Mouse (Mus musculus) liver, embryonic 13.5 days (tissue): ENCODE data around the gene Tmem94. TPM values are rescaled to one million over a fixed set of nuclear protein-coding genes. Genes with fewer than 3 reads are reported as not detected.

ENCODE experiments used
- ATAC-seq: fragments of 200-750 bp; cut with Nextera tagmentation; 2 replicates; pipeline ENCODE4 v1.8.0; 2017; ENCODE audit warnings: low read depth, mild to moderate bottlenecking, moderate number of reproducible peaks, moderate library complexity
- DNase-seq: peaks from one replicate; pipeline ENCODE4 v3.0.0; 2022
- H3K27ac ChIP-seq: fragments of 300-500 bp; sonication (generic); 2 replicates; pipeline ENCODE4 v1.5.1; 2015; ENCODE audit warnings: moderate library complexity, mild to moderate bottlenecking, inconsistent platforms
- H3K27me3 ChIP-seq: fragments of 300-500 bp; sonication (generic); 2 replicates; pipeline ENCODE4 v1.6.1; 2015; ENCODE audit warnings: mild to moderate bottlenecking, inconsistent platforms
- H3K36me3 ChIP-seq: fragments of 300-500 bp; sonication (generic); 2 replicates; pipeline ENCODE4 v1.6.1; 2015; ENCODE audit warnings: mild to moderate bottlenecking, inconsistent platforms
- H3K4me1 ChIP-seq: fragments of 300-500 bp; sonication (generic); replicated peaks from 2 replicates; pipeline ENCODE4 v1.6.1; 2015; ENCODE audit warnings: inconsistent platforms
- H3K4me2 ChIP-seq: fragments of 300-500 bp; sonication (generic); 2 replicates; pipeline ENCODE4 v1.6.1; 2015; ENCODE audit warnings: inconsistent platforms, mild to moderate bottlenecking, moderate library complexity
- H3K4me3 ChIP-seq: fragments of 300-500 bp; sonication (generic); replicated peaks from 2 replicates; pipeline ENCODE4 v1.5.1; 2015; ENCODE audit warnings: mild to moderate bottlenecking, inconsistent platforms
- H3K9ac ChIP-seq: fragments of 300-500 bp; sonication (generic); 2 replicates; pipeline ENCODE4 v1.6.1; 2015; ENCODE audit warnings: mild to moderate bottlenecking, inconsistent platforms
- H3K9me3 ChIP-seq: fragments of 300-500 bp; sonication (generic); replicated peaks from 2 replicates; pipeline ENCODE4 v1.6.1; 2016; ENCODE audit warnings: inconsistent platforms
- WGBS: fragments of 180-500 bp; shearing (Covaris S2); methylation state at CpG from one replicate; pipeline ENCODE4 v1.1.7; 2015; ENCODE audit not compliant: insufficient replicate concordance; 5-methylcytosine and 5-hydroxymethylcytosine counted together
- polyA plus RNA-seq: library from polyadenylated mRNA; unstranded; fragments of >200 nt; fragmentation: Nextera tagmentation; extraction: Ambion mirVana; gene quantifications from 2 replicates; pipeline ENCODE4 v1.2.1, GENCODE M21; 2015

The Tmem94 gene
- polyA plus RNA-seq, 1 experiment from 2014 or later: 8.2 TPM

DNA sequence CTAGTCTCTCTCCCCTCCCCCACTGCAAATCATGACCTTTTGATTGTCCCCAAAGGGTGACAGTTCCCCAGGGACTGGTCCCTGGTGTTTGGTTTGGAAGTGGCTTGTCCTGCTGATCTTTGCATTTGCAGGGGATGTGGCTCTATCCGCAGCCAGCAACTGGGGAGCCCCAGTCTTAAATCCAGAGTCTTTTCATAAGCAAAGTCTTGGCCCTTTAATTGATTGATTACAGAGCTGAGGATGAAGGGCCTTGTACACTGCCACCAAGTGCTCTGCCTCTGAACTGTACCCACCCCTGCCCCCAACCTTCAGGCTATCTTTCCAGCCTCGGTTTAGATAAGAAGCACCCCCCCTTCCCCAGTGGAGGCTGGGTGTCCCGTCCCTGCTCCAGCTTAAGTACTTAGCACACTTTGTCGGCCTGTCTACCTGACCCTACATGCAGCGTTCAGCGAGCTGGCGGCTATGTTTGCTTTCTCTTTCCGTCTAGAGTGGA is 67.8 kb downstream of the Tmem94 start:
- Histone ChIP-seq H3K36me3 (no peaks in the 10 kb centered on the region; the same call in 1 of the 2 replicates), H3K27ac (peak overlapping the region; percentile 80), H3K27me3 (no peaks in the 10 kb centered on the region), H3K4me3 (no peak overlapping the region), H3K9ac (0 out of 2 replicates have a peak overlapping the region, but pooled peaks have one; percentile 41), H3K9me3 (no peaks in the 10 kb centered on the region), H3K4me1 (peaks cover 80% of the 10 kb centered on the region), H3K4me2 (peak overlapping the region; percentile 55)
- peak; percentile 44 for ATAC-seq
- no peak for DNase-seq
- 24% methylated on average over 8 of the region's 8 CpGs for WGBS

- Histone ChIP-seq H3K9ac (peak overlapping the region; percentile 47; the same call in 1 of the 2 replicates), H3K36me3 (no peaks in the 10 kb centered on the region; the same call in 1 of the 2 replicates), H3K9me3 (no peaks in the 10 kb centered on the region), H3K4me3 (no peak overlapping the region), H3K27ac (peak overlapping the region; percentile 80; the same call in 1 of the 2 replicates), H3K27me3 (no peaks in the 10 kb centered on the region), H3K4me2 (no peak overlapping the region), H3K4me1 (peaks cover 82% of the 10 kb centered on the region)
- ATAC-seq: no peak
- WGBS: 72% methylated on average over 6 of the region's 6 CpGs
- DNase-seq: no peak
Observed at GRCm38 (mm10) chr11:115834033-115834432, 68.8 kb downstream of the Tmem94 start.

DNA sequence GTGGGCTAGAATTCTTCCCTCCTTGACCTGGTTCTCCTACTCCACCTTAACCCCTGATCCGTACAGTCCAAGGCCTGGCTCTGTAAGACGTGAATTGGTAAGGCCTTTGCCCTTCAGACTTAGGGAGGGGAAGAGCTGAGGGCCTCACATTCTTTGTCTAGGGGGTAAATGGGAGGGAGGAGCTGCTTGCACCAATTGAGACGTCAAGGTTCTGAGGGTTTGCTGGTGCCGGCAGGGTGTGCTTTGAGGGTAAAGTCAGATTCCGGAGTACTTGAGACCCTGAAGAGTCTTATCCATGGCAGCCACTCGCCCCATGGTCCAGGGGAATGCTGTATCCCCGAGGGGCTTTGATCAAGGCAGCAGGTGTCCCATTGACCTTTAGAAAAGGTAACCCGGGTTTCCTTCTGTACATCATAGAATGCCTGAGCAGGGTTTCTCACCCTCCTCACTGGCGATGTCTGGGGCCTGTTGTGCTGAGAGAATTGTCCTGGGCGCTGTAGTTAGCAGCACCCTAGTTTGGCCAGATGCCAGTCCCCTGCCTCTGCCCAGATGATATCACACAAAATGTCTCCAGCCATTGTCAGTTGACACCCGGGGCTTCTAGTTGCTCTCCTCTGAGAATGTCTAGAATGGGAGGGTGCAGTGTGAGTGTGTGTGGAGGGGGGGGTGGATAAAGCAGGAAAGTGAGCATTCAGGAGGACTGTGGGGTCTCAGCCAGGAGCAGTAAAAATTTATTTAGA is 71.6 kb downstream of the Tmem94 start:
- Histone ChIP-seq H3K27me3 (no peaks in the 10 kb centered on the region), H3K4me3 (no peak overlapping the region), H3K4me2 (no peak overlapping the region), H3K9me3 (no peaks in the 10 kb centered on the region), H3K9ac (no peak overlapping the region), H3K36me3 (no peaks in the 10 kb centered on the region; the same call in 1 of the 2 replicates), H3K4me1 (peaks cover 78% of the 10 kb centered on the region), H3K27ac (no peak overlapping the region)
- ATAC-seq (no peak), DNase-seq (no peak)
- WGBS: 65% methylated on average over 11 of the region's 11 CpGs

GRCm38 (mm10) chr11:115837606-115838345 is 72.5 kb downstream of the Tmem94 start:
- no peak for ATAC-seq
- Histone ChIP-seq H3K36me3 (no peaks in the 10 kb centered on the region; the same call in 1 of the 2 replicates), H3K9ac (no peak overlapping the region), H3K27ac (no peak overlapping the region), H3K9me3 (no peaks in the 10 kb centered on the region), H3K4me1 (peaks cover 78% of the 10 kb centered on the region), H3K27me3 (no peaks in the 10 kb centered on the region), H3K4me2 (no peak overlapping the region), H3K4me3 (no peak overlapping the region)
- WGBS: 87% methylated on average over 22 of the region's 22 CpGs
- DNase-seq: no peak

GRCm38 (mm10) chr11:115838895-115839311 is 73.7 kb downstream of the Tmem94 start:
- no peak overlapping the region for H3K4me3 ChIP-seq
- H3K4me1 ChIP-seq: peaks cover 78% of the 10 kb centered on the region
- no peaks in the 10 kb centered on the region for H3K27me3 ChIP-seq
- H3K36me3 ChIP-seq: peaks cover 2% of the 10 kb centered on the region
- ATAC-seq (0 out of 2 replicates have a peak, but pooled peaks have one; percentile 15), DNase-seq (peak; percentile 46)
- H3K27ac ChIP-seq: no peak overlapping the region
- WGBS: 19% methylated on average over 4 of the region's 4 CpGs
- peak overlapping the region; percentile 33; the same call in 1 of the 2 replicates for H3K9ac ChIP-seq
- no peaks in the 10 kb centered on the region for H3K9me3 ChIP-seq
- H3K4me2 ChIP-seq: no peak overlapping the region

DNA sequence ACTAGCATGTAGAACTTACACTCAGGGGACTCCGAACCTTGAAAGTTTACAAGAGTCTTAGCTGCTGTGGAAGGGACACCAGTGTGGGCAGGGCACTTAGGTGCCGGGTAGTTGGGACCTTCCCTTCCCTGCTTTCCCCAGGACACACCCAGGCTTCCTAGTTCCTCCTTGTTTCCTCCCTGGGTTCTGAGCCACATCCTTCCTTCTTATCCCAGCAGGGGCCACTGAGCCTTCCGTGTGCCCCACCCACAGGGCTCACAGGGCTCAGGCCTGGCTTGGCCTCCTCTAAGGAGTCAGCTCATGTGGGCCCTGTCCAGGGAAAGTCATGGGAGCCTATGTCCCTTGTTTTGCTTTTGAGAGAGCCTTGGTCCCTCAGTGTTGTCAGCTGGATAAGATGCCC is 74.5 kb downstream of the Tmem94 start:
- peaks cover 10% of the 10 kb centered on the region for H3K36me3 ChIP-seq
- 57% methylated on average over 3 of the region's 3 CpGs for WGBS
- H3K27ac ChIP-seq: no peak overlapping the region
- no peak overlapping the region for H3K9ac ChIP-seq
- H3K4me2 ChIP-seq: no peak overlapping the region
- H3K4me3 ChIP-seq: no peak overlapping the region
- ATAC-seq (no peak), DNase-seq (no peak)
- no peaks in the 10 kb centered on the region for H3K9me3 ChIP-seq
- H3K27me3 ChIP-seq: no peaks in the 10 kb centered on the region
- H3K4me1 ChIP-seq: peaks cover 75% of the 10 kb centered on the region

DNA sequence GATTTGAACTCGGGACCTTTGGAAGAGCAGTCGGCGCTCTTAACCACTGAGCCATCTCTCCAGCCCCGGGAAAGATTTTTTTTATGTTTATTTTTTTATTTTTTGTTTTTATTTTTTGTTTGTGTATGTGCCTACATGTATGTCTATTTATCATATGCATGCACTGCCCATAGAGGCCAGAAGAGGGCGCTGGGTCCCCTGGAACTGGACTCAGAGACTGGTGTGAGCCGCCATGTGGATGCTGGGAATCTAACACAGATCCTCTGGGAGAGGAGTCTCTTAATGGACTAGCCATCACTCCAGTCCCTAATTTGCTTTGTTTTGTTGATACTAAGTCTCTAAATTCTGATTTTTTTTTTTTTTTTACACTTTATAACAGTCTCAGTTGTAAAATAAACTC is 75.8 kb downstream of the Tmem94 start:
- Histone ChIP-seq H3K27ac (peak overlapping the region; percentile 89; the same call in 1 of the 2 replicates), H3K9me3 (0 out of 2 replicates have a peak, but pooled peaks cover 5% of the 10 kb centered on the region), H3K4me3 (no peak overlapping the region), H3K4me1 (peaks cover 74% of the 10 kb centered on the region), H3K4me2 (no peak overlapping the region), H3K27me3 (no peaks in the 10 kb centered on the region), H3K36me3 (peaks cover 23% of the 10 kb centered on the region), H3K9ac (no peak overlapping the region)
- 77% methylated on average over 6 of the region's 6 CpGs for WGBS
- ATAC-seq (no peak), DNase-seq (no peak)

DNA sequence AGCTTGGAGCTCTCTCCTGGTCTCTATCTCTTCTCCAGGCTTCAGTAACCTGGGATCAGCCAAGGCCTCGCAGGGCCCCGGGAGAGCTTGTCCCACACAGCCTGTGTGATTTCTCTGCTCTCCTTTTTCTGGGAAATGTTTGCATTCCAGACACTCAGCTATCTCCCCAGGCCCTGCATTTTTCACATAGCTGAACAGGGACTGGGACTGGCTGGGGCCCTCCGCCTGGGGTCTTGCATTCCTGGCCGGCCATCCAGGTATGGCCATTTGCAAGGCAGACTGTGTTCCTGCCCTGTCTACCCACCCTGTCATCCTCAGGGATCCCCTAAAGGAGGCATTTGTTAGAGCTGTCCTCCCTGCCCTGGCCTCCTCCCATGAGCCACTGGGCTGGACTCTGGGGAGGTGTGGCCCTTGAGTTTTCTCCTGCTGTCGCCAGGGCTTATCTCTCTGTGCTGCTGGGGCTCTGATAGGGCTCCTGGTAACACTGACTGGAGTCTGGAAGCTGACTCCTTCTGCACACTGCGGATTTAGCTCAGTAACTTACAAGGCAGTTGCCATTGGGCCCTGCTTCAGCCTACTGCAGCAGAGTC is 76.8 kb downstream of the Tmem94 start:
- no peaks in the 10 kb centered on the region for H3K27me3 ChIP-seq
- 22% methylated on average over 6 of the region's 6 CpGs for WGBS
- peak overlapping the region; percentile 89 for H3K27ac ChIP-seq
- peak overlapping the region; percentile 32; the same call in 1 of the 2 replicates for H3K4me3 ChIP-seq
- peak; percentile 85 for DNase-seq
- peaks cover 31% of the 10 kb centered on the region for H3K36me3 ChIP-seq
- peak overlapping the region; percentile 57 for H3K9ac ChIP-seq
- peak overlapping the region; percentile 62 for H3K4me2 ChIP-seq
- 0 out of 2 replicates have a peak, but pooled peaks cover 5% of the 10 kb centered on the region for H3K9me3 ChIP-seq
- peak; percentile 97 for ATAC-seq
- peaks cover 67% of the 10 kb centered on the region for H3K4me1 ChIP-seq

DNA sequence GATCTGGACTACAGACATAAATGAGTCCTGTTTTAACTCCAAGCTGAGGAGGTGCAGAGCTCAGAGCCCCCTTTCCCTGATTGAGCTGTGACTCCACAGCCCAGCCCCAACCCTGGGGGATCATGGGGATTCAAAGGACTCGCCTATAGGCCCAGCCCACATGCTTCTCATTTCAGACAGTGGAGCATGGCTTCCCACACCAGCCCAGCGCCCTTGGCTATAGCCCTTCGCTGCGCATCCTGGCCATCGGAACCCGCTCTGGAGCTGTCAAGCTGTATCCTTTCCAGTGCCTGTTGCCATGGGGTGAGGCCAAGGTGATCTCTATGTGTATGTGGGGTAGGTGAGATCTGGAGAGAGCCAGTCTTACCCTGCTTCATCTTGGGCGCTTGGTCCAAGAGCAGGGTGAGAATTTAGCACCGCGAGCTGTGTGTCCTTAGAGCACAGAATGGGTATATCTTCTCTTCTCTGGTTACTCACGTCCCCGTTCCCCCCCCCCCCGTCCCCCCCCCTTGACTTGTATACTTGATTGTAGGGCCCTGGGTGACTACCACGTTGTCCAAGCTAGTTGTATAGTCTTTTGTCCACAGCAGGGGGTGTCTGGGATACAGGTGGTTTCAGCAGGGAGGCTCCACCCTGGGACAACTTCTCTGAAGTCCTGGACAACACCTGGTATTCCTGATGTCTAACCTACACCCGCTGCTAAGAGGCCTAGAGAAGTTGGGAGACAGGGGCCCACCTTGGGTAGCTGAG is 78.1 kb downstream of the Tmem94 start:
- peak overlapping the region; percentile 89 for H3K27ac ChIP-seq
- WGBS: 79% methylated on average over 11 of the region's 14 CpGs
- peaks cover 58% of the 10 kb centered on the region for H3K4me1 ChIP-seq
- H3K9ac ChIP-seq: peak overlapping the region; percentile 53; the same call in 1 of the 2 replicates
- peak overlapping the region; percentile 62; the same call in 1 of the 2 replicates for H3K4me2 ChIP-seq
- H3K9me3 ChIP-seq: 0 out of 2 replicates have a peak, but pooled peaks cover 5% of the 10 kb centered on the region
- DNase-seq (no peak), ATAC-seq (no peak)
- no peaks in the 10 kb centered on the region for H3K27me3 ChIP-seq
- no peak overlapping the region for H3K4me3 ChIP-seq
- H3K36me3 ChIP-seq: peaks cover 43% of the 10 kb centered on the region

DNA sequence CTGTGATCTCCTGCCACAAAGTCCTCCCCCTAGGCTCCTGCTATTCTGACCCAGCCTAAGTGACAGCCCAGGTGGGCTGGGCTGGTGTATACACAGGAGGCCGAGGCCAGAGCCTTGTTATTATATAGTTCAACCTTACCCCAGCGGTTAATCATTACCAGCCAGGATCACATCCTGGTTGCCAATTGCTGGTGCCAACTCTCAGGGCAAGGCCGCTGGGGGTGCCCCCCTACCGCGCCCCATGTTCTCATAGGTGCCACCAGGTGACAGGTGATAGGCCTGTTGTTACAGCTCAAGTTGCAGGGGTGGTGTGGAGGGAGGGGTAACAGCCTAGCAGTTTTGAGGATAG is 78.6 kb downstream of the Tmem94 start:
- no peak overlapping the region for H3K4me2 ChIP-seq
- peaks cover 48% of the 10 kb centered on the region for H3K36me3 ChIP-seq
- no peak overlapping the region for H3K4me3 ChIP-seq
- H3K27me3 ChIP-seq: no peaks in the 10 kb centered on the region
- 83% methylated on average over 5 of the region's 5 CpGs for WGBS
- peaks cover 52% of the 10 kb centered on the region for H3K4me1 ChIP-seq
- no peak for ATAC-seq
- H3K9me3 ChIP-seq: 0 out of 2 replicates have a peak, but pooled peaks cover 5% of the 10 kb centered on the region
- no peak for DNase-seq
- H3K27ac ChIP-seq: no peak overlapping the region
- no peak overlapping the region for H3K9ac ChIP-seq
